Comparison of ENCODE assay signal across 14 mouse cellular contexts in the genomic region with DNA sequence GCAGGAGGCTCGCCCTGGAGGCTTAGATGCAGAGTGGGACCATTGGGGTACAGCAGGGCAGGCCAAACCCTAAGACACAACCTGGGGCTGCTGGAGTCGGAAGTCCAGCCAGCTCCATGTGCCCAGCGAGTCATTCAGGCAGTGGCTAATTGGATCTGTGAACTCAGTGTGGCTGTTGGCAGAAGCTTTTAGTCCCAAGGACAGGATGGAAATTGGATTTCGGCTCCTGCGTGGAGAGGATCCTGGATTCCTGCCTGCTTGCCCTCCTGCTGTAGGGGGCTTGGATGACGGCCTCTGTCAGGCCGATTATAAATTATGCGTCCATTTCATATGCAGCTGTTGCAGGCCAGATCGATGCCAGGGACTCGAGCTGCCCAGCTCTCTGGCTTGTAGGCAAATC. TPM values are rescaled to one million over a fixed set of nuclear protein-coding genes. Genes with fewer than 3 reads are reported as not detected.
DNase-seq lines count a peak whose midpoint lies in the region; ATAC-seq lines count a peak whose summit lies in the region.
"Had no signal": no experiment of that assay in that cellular context is flagged by ENCODE, and none has a peak within 500 bp of the region (broad histone marks: within the 10 kb centered on the region; RNA-seq: fewer than 3 reads in every experiment).

No protein-coding gene starts in this region.

- no peaks in the 10 kb centered on the region for H3K9me3 ChIP-seq in hindbrain, embryonic 15.5 days
- H3K9me3 ChIP-seq in hindbrain, embryonic 12.5 days (replicated peaks), result no peaks in the 10 kb centered on the region
- no peaks in the 10 kb centered on the region for H3K9me3 ChIP-seq in neural tube, embryonic 15.5 days (replicated peaks)
- H3K9me3 ChIP-seq: embryonic facial prominence, embryonic 13.5 days; neural tube, embryonic 13.5 days had no signal

- 49% methylated on average over 10 of the region's 10 CpGs for WGBS in hindbrain, embryonic 15.5 days
- WGBS in hindbrain, embryonic 12.5 days, result 68% methylated on average over 10 of the region's 10 CpGs
- 69% methylated on average over 10 of the region's 10 CpGs for WGBS in neural tube, embryonic 15.5 days

- no peak for DNase-seq in neural tube, embryonic 10.5 days (ENCODE audit: extremely low spot score, low spot score)
- peak; percentile 97 to 98 for DNase-seq in cerebellum, postnatal 10 days
- DNase-seq in thymus, postnatal 0 days (ENCODE audit: low spot score), result no peak
- no peak for DNase-seq in right cerebral cortex, postnatal 36 days (ENCODE audit: low spot score in 2 of 2)
- no peak for DNase-seq in gastrocnemius, postnatal 25 days
- DNase-seq: thymus, postnatal 36 days had no signal

- no peak overlapping the region for H3K9ac ChIP-seq in hindbrain, embryonic 15.5 days
- no peak overlapping the region for H3K9ac ChIP-seq in hindbrain, embryonic 12.5 days
- no peak overlapping the region for H3K9ac ChIP-seq in neural tube, embryonic 15.5 days (replicated peaks)
- H3K9ac ChIP-seq: embryonic facial prominence, embryonic 13.5 days; neural tube, embryonic 13.5 days had no signal

- H3K36me3 ChIP-seq in hindbrain, embryonic 15.5 days, result no peaks in the 10 kb centered on the region
- no peaks in the 10 kb centered on the region for H3K36me3 ChIP-seq in hindbrain, embryonic 12.5 days
- H3K36me3 ChIP-seq in neural tube, embryonic 15.5 days, result no peaks in the 10 kb centered on the region
- H3K36me3 ChIP-seq: embryonic facial prominence, embryonic 13.5 days; neural tube, embryonic 13.5 days had no signal

- 0 out of 2 replicates have a peak, but pooled peaks cover 11% of the 10 kb centered on the region for H3K4me1 ChIP-seq in hindbrain, embryonic 15.5 days (replicated peaks)
- no peaks in the 10 kb centered on the region for H3K4me1 ChIP-seq in hindbrain, embryonic 12.5 days
- peaks cover 3% of the 10 kb centered on the region; the same call in 1 of the 2 replicates for H3K4me1 ChIP-seq in neural tube, embryonic 15.5 days
- H3K4me1 ChIP-seq: embryonic facial prominence, embryonic 13.5 days; neural tube, embryonic 13.5 days had no signal

- no peak overlapping the region for H3K4me3 ChIP-seq in hindbrain, embryonic 15.5 days
- H3K4me3 ChIP-seq in hindbrain, embryonic 12.5 days, result no peak overlapping the region
- H3K4me3 ChIP-seq in neural tube, embryonic 15.5 days (replicated peaks), result no peak overlapping the region
- H3K4me3 ChIP-seq: embryonic facial prominence, embryonic 13.5 days; neural tube, embryonic 13.5 days had no signal

- H3K4me2 ChIP-seq in hindbrain, embryonic 15.5 days, result no peak overlapping the region
- no peak overlapping the region for H3K4me2 ChIP-seq in hindbrain, embryonic 12.5 days (replicated peaks)
- no peak overlapping the region for H3K4me2 ChIP-seq in neural tube, embryonic 15.5 days
- H3K4me2 ChIP-seq: embryonic facial prominence, embryonic 13.5 days; neural tube, embryonic 13.5 days had no signal

- ATAC-seq in hindbrain, embryonic 15.5 days (ENCODE audit: low FRiP score, low read depth), result peak; percentile 65
- no peak for ATAC-seq in hindbrain, embryonic 12.5 days (ENCODE audit: low FRiP score)
- ATAC-seq in neural tube, embryonic 15.5 days (ENCODE audit: low FRiP score), result no peak

- no peaks in the 10 kb centered on the region for H3K27me3 ChIP-seq in hindbrain, embryonic 15.5 days
- no peaks in the 10 kb centered on the region for H3K27me3 ChIP-seq in hindbrain, embryonic 12.5 days
- 0 out of 2 replicates have a peak, but pooled peaks cover 4% of the 10 kb centered on the region for H3K27me3 ChIP-seq in neural tube, embryonic 15.5 days (replicated peaks)
- H3K27me3 ChIP-seq: neural tube, embryonic 13.5 days had no signal

- H3K27ac ChIP-seq in hindbrain, embryonic 15.5 days (replicated peaks), result no peak overlapping the region; the same call in 1 of the 2 replicates
- H3K27ac ChIP-seq in hindbrain, embryonic 12.5 days, result no peak overlapping the region
- peak overlapping the region; percentile 37; the same call in 1 of the 2 replicates for H3K27ac ChIP-seq in neural tube, embryonic 15.5 days (replicated peaks)
- H3K27ac ChIP-seq: embryonic facial prominence, embryonic 13.5 days; neural tube, embryonic 13.5 days had no signal

RNA-seq across cellular contexts. Expression of a gene that starts 27.2 kb away (rescaled TPM):
- 1.0 and 1.1 TPM in 2 replicates for polyA plus RNA-seq in hindbrain, embryonic 15.5 days (2015; fragmentation: Nextera tagmentation; extraction: Ambion mirVana)
- polyA plus RNA-seq in hindbrain, embryonic 12.5 days (2016; fragmentation: Nextera tagmentation; extraction: Ambion mirVana), result 0.36 and 0.38 TPM in 2 replicates
- 0.68 and 1.0 TPM in 2 replicates for polyA plus RNA-seq in neural tube, embryonic 15.5 days (2015; fragmentation: Nextera tagmentation; extraction: Ambion mirVana)
- 0.09 and 0.24 TPM in 2 replicates for polyA plus RNA-seq in thymus, postnatal 0 days (2015; fragmentation: Nextera tagmentation; extraction: Ambion mirVana)
- under 1 TPM; 0.20 to 0.32 TPM for total RNA-seq in gastrocnemius, postnatal 25 days (2021)
- total RNA-seq: common myeloid progenitor, adult 5-6 weeks had no signal
- polyA plus RNA-seq: liver, embryonic 16.5 days; stomach, embryonic 16.5 days had no signal

Comparison
In these comparisons a context has a peak if more than half of its experiments do, and no peak if none do; other contexts are left out.
1. DNase-seq: peak in cerebellum, postnatal 10 days (2 of 2); none in neural tube, embryonic 10.5 days (single experiment), thymus, postnatal 0 days (single experiment), right cerebral cortex, postnatal 36 days (0 of 2) and gastrocnemius, postnatal 25 days (single experiment).